Mouse (Mus musculus) megakaryocyte, embryonic 14.5 days (primary cell): ENCODE data around the gene Rab36.

Experiments
- FLI1 ChIP-seq: IDR thresholded peaks from 2 replicates; pipeline ENCODE4 v1.6.1; 2012; ENCODE audit warnings: low read length, inconsistent platforms, mixed read lengths
- GATA1 ChIP-seq: IDR thresholded peaks from 3 replicates; pipeline ENCODE4 v1.6.1; 2012; ENCODE audit warnings: mixed read lengths, low read length, inconsistent platforms, borderline replicate concordance

- no peak for TF ChIP-seq FLI1
- no peak for TF ChIP-seq GATA1
Observed at GRCm38 (mm10) chr10:75010704-75011103, 26.2 kb upstream of the Rab36 start.
